Mouse (Mus musculus) CD4-positive, CD25-positive, alpha-beta regulatory T cell, adult 4 months (primary cell): ENCODE data around the gene Etfb. TPM values are rescaled to one million over a fixed set of nuclear protein-coding genes. Genes with fewer than 3 reads are reported as not detected.
"Not testable (repeated sequence)": the region's sequence is repeated elsewhere in the genome, so short reads cannot be mapped to it uniquely, and the experiment has no call there.

Experiments
- ATAC-seq: one replicate; pipeline ENCODE4 v1.8.0; 2017
- polyA plus RNA-seq, 2 experiments: library from polyadenylated mRNA; unstranded; fragments of 100-300 nt; shearing (Covaris generic); gene quantifications; one replicate each; pipeline ENCODE4 v1.2.1; 2017

The Etfb gene
- 100 to 1,000 TPM; 177 to 184 TPM for polyA plus RNA-seq

DNA sequence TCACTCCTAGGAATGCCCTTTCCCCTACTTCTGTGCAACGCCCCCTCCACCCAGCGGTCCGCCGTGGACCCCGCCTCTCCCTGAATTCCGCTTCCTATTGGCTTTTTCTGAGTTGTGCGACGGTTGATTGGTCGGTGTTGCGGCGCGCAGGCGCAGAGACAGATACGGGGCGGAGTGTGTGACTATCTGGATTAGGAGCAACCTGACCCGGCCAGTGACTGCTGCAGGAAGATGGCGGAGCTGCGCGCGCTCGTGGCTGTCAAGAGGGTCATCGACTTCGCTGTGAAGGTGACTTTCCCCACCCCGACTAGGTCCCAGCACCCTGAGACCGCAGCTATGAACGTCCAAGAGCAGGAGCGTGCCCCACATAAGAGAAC lies at the start of gene Etfb, which contains the start of gene Gm45233:
Etfb (plus strand) TSS at position 167 of the 377 bp plus-strand sequence.
Gm45233 (plus strand) TSS at position 212 of the 377 bp plus-strand sequence.
- ATAC-seq, result peak; percentile 94

DNA sequence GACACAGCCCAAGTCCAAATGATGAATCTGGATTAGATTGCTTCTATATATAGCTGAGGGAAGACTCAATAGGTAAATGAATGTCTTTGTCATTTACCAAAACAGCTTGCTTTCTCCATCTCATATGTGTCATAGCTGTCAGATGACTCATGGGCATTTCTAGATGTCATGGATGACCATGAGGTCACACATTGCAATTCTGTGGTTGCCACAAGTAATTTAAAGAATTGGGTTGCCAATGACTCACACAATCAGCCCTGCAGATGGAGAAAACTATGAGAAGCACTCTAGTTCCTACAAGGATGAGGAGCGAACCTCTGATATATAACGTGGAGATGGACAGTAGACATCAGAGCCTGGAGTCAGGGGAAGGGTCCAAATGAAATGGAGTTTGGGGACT lies 44.4 kb upstream of the Etfb start:
- no peak for ATAC-seq

DNA sequence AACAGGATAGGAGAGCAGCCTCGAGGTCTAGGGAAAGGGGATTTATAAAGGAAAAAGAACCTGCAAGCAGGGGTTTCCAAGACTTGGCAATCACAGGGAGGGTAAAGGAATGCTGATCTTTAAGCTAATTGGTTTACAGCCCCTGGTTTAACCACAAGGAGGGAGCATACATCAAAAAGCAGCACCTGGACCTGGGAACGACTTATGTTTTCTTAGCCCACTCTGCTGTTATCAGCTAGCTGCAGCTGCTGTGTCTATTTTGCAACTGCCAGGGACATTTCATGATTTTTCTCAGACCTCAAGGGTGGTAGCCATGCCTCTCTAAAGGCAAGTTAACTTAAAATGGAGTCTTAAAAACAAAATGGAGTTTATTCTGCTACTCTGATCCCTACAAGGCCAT lies 41.2 kb upstream of the Etfb start:
- no peak for ATAC-seq

DNA sequence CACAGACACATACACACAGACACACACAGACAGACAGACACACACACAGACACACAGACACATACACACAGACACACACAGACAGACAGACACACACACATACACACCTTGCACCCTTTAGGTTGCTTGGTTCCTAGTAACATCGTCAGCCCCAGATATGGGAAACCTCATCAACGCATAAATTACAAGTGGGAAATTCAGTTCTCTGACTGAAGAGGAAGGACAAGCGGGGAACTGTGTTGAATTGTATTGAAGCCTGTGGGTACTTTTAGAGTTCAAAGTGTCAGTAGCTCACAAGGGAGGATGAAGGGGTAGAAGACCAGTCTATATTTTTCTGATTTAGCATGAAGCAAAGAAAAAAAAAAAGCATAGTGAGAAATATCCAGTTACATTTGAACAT lies 36.3 kb upstream of the Etfb start:
- ATAC-seq, result no peak

DNA sequence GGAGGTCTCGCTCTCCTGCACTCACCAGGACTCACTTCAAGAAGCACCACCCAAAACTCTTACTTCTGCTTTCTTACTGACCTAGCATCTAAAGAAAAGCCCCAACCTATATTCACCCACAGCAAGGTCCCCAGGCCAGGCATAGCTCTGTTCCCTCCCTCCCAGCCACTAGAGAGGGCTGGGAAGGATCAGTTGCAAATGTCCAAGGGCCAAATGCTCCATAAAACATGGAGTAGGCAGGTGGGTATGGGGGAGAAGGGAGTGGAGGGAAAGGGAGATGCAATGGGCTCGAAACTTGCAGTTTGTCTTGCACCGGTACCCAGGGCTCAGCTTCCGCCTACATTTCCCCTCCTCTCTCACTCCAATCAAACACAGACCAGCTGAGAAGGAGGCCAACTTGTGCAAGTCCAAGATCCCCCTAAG lies 35.7 kb upstream of the Etfb start, which contains the start of gene Siglecg:
Siglecg (plus strand) TSS at position 74 of the 423 bp plus-strand sequence.
- ATAC-seq, result no peak

DNA sequence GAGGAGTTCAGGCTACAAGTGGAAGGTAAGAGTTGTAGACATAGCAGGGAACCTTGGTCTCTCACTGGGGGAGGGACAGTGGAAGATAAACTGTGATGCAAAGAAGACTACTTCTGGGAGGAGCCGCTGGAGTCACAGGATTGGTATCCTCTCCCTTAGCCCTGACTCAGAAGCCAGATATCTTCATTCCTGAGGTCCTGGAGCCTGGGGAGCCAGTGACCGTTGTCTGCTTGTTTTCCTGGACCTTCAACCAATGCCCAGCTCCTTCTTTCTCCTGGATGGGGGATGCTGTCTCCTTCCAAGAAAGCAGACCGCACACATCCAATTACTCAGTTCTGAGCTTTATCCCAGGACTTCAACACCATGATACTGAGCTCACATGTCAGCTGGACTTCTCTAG lies 34.8 kb upstream of the Etfb start:
- ATAC-seq, result no peak

DNA sequence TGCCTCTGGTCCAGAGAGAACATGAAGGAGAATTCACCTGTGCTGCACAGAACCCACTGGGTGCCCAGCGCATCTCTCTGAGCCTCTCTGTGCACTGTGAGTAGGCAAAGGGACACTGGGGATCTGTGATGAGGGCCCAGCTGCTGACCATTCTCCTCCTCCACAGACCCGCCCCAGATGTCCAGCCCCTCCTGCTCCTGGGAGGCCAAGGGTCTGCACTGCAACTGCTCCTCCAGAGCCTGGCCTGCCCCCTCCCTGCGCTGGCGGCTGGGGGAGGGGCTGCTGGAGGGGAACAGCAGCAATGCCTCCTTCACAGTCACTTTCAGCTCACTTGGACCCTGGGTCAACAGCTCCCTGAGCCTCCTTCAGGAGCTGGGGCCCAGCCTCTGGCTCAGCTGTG lies 32.2 kb upstream of the Etfb start:
- ATAC-seq, result not testable (repeated sequence)

DNA sequence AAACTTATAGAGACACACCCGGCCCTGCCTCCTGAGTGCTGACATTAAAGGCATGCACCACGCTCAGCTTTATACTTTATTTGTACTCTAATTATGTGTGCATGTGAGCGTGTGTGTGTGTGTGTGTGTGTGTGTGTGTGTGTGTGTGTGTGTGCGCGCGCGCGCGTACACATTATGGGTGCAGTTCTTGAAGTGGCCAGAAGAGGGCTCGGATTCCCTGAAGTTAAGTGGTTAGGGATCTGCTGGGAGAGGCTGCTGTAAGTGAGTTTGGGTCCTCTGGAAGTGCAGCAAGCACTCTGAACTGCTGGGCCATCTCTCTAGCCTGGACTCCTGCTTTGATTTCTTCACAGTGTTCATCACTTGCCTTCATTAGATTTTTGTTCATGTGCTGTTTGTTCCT lies 26.6 kb upstream of the Etfb start:
- no peak for ATAC-seq

DNA sequence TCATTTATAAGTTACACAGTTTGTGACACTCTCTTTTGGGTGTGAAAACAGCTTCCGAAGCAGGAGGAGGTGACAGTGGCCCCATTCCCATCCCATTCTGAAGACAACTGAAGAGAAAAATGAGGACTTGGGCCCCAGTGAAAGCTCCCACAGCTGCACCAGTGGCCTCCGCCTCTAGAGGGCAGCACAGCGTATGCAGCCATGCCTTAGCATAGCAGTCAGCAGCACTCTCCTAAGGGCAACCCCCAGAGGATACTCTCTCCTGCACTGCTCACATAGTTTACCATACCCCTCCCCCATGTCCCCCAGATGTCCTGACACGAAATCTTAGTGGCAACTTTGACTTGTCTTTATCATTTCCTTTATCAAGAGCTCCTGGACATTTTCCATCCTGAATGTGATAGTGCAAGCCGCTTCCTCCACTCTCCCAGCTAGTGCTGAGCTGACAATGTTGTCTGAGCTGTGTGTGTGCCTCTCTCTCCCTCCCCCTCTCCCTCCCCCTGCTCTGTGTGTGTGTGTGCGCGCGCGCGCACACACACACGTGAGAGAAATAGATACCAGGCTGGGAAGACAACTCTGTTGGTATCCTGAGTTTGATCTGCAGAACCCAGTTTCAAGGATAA lies 20.8 kb upstream of the Etfb start:
- peak; percentile 98 for ATAC-seq

DNA sequence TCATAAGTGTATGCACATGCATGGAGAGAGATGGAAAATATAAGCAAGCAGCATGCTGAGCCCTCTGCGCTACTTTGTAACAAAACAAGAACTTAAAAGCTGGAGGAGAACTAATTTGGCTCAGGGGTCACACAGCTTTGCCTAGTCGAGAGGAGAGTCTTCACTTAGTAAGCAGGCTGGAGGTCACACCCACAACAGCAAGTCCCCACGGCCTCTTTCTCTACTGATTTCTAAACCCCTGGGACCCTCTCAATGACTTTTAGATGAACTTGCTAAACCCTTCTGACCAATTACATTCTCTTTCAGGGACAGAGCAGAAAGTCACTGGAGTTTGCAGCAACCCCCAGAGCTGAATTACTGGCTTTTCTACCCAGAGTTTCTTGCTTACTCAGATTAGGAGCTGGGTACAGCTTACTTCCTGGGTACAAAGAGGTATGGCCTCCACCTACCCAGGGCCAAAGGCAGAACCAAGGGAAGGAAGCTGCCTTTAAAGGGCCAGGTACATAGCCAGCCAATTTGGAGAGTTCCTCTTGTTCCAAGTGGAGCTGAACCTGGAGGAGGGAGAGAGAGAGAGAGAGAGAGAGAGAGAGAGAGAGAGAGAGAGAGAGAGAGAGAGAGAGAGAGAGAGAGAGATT lies 19.8 kb upstream of the Etfb start:
- peak; percentile 49 for ATAC-seq

DNA sequence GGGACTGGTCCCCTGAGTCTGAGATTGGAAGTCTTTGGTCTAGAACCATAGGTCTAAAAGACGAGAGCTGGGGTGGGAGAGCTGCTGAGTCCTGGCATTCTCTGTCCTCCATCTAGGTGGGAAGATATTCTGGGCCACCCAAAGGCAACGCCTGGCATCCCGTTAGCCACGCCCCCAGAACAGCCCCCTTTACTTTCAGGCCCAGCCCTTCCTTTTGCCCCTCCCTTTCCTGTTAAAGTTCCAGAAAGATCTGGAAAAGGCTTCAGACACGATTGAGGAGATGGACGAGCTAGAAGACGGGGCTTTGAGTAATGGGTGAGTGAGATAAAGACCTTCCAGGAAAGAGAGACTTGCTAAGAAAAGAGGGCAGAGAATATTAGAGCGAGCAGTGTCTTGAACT lies 16.5 kb upstream of the Etfb start, which contains the start of gene Lim2:
Lim2 (plus strand) TSS at position 265 of the 400 bp plus-strand sequence.
- ATAC-seq, result no peak

DNA sequence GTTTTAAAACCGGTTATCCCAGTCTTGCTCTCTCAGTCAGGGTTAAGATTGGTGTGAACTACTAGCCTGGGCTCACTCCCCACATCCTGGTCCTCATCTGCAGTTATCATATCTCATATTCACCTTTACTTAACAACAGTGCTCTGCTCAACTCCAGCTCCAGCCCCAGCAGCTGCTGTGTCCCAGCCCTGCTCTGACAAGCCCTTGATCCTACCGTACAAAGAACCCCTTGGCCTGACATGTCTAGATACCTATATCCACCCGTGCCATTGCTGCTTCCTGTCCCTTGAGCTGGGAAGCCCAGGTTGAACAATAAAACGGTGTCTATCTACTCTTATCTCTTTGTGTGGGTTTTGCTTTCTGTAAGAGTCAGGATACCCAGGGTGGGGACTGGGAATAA lies 14.4 kb upstream of the Etfb start:
- no peak for ATAC-seq

DNA sequence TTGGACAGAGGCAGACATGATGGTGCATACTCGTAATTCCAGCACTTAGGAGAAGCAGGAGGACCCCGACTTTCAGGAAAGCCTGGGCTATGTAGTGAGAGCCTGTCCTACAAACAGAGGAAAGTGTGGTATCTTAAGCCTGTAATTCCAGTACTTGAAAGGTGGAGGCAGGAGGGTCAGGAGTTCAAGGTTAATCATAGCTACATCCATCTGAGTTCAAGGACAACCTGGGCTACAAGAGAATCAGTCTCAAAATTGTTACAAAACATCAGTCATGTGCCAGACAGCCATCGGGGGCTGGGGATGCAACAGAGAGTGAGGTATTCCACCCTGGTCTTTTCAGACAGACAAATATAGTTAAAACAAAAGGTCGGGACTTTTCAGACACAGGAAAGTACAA lies 11.0 kb upstream of the Etfb start:
- no peak for ATAC-seq

DNA sequence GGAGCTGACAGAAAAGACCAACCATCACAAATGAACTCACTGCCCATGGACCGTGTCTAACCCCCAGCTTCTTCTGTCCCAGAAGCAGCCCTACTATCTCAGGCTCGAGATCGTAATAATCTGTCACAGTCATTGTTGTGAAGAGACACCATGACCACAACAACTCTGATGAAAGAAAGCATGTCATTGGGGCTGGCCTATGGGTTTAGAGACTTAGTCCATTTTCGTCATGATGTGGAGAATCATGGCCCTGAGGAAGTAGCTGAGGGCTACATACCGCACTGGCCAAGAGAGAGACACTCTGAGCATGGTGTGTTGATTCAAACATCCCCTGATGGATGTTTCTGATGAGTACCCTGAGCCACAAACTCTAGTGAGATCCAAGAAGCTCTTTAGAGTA lies 9.2 kb upstream of the Etfb start:
- ATAC-seq, result no peak

DNA sequence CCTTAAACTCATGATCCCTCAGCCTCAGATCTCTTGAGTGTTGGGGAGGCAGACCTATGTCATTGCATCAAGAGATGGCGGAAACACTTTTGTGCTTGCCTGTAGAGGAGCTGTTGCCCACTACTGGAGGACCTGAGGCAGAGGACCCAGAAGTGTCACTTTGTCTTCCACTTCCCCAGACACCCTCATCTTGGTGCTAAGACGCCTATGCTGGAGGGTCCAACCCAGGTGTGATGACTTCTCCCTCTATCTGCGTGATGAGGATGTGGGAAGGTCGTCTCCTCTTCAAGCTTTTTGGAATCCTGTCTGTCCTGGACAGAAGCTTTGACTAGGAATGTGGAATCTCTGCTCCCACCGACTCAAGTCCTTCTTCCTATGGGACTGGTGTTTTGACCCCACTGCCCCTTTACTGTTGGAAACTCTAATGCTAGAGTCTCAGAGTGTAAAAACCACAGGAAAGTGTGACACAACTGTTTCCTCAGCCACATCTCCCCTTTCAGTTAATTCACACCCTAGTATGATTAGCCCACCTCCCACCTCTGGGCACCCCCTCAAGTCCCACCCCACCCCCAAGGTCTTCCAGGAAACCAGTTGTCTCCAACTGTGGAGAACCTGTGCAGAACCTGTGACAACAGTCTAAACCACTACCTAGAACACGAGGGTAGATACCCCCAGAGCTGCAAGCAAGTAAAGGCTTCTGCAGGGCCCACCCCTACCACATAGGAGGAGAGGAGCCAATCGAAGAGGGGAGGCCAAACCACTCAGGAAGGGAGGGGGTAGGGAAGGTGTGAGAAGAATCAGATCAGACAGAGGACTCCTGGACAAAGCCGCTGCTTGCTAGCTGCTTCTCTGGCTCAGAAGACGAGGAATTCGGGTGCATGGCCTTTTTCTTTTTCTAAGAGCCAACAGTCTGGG lies 7.3 kb upstream of the Etfb start, which contains the start of gene Nkg7:
Nkg7 (plus strand) TSS at position 733 of the 915 bp plus-strand sequence.
- ATAC-seq, result no peak

DNA sequence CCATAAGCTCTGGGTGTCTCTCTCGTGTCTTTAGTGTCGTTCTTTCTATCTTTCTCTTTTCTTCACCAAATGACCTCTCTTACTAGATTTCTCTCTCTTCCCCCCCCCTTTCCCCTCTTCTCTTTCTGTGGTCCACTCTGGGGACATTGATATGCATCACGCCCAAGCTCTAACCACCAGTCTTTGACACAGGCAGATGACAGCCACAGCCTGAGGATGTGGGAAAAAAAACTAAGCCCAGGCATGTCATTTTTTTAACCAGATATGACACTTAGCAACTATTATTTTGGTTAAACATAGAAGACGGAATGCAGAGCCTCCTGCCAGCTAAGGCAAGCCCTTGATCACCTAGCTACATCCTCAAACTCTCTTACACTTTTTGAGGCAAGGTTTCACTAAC lies 5.3 kb upstream of the Etfb start:
- no peak for ATAC-seq

DNA sequence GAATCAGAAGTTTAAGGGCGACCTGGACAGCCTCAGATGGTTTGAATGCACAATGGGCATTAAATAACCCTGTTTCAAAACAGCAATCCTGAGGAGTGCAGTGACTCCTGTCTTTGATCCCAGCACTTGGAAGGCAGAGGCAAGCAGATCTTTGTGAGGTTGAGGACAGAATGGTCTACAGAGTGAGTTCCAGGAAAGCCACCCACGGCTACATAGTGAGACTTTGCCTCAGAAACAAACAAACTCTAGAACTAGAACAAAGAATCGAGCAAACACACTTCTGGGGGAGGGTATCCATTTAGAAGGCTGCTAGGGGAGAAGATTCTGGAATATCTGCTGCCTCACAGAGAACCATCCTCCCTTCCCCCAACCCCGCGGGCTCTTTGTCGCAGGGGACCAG lies 3.4 kb upstream of the Etfb start, which contains the start of gene Cldnd2:
Cldnd2 (plus strand) TSS at position 301 of the 400 bp plus-strand sequence.
- ATAC-seq, result no peak

DNA sequence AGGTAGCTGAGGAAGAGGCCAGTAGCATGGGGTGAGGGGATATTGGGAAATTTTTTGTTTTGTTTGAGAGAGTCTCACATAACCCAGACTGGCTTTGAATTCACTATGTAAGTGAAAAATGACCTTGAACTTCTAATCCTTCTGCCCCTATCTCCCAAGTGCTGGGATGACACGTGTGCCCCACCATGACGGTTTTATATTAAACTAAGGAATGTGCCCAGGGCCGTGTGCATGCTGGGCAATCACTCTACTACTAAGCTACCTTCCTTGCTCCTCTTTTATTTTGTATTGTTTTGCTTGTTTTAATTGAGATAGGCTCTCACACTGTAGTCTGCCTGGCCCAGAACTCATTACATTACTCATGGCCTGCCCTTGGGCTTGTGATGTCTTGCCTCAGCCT lies 2.8 kb upstream of the Etfb start:
- no peak for ATAC-seq

DNA sequence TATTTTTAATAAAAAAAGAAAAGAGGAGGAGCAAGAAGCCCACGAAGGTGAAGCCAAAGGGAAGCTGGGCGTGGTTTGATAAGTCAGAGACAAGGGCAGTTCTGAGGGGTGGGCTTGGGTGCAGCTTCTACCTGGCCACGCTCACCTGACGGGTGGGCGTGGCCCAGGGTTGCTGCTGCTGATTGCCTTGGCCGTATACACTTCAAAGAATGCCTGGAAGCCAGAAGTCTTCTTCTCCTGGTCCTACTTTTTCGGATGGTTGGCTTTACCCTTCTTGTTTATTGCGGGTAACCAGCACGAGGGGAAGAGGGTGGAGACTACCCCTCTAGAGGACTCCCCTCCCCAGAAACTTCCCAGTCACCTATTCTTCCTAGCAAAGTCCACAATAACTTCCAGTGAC lies 1.2 kb upstream of the Etfb start:
- no peak for ATAC-seq

DNA sequence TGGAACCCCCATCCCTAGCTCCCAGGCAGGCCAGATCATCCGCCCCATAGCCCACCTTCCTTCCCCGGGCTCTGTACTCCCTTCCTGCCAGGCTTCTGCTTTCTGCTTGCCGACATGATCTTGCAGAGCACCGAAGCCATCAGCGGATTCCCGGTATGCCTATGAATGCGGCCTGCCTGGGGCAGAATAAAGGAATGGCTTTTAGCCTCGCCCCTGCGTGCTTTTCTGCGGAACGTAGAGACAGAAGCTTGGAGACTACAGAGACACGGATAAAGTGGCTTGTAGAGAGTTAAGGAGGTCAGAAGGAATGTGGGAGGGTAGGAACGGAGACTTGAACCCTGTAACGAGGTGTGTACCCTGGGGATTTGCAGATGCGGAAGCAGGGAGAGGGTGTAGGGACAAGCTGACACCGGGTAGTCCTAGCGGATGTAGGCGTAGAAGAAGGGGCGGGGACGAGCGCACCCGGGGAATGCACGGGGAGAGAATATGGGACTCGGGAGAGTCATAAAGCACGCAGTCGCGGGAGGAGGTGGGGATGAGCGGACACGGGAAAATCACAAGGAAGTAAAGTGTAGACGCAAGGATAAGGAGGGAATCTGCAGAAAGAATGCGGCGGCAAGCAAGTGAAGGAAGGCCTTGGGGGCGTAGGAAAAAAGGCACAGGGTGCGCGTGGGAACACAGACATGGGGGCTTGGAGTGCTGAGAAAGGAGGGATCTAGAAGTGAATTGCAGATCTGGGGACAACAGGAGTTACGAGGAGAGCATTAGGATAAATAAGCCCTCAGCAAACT lies 562 bp upstream of the Etfb start:
- peak; percentile 83 for ATAC-seq

DNA sequence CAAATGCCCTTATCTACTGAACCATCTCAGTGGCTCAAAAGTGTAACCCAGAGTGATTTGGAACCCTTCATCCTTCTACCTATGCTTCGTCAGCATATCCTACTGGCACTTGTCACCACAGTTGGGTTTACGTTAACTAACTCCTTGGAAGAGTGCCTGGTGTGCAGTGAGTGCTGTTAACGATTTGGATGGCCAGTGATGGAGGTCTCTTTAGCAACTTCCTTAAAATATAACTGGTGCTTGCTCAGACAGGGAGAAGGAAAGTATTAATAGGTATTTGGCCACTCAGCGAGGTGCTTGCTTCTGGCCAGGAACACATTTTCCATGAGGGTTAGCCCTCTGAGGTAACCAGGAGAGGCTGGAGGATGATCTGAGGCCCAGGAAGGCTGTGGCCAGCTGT lies 3.9 kb downstream of the Etfb start:
- ATAC-seq, result no peak

DNA sequence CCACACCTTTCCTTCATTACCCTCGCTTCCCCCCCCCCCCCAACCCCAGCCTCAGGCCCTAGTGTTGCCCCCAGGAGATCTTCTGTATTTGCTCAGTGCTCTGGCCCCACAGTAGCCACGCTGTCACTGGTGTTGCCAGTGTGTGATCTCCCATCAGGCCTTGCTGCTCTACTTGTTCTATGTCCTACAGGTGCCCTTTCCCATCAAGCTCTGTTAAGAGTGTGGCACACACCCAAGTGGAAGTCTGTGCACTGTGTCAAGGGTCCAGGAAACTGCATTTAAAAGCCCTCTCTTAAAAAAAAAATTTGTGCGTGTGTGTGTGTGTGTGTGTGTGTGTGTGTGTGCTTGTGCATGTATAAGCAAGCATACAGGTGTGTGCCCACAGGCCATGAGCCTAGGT lies 4.4 kb downstream of the Etfb start:
- no peak for ATAC-seq
